Mouse (Mus musculus) E14TG2a.4 (cell line): ENCODE results near the gene Ctnnal1.

Source experiments
- CTCF ChIP-seq: conservative IDR thresholded peaks from 2 replicates; pipeline ENCODE4 v1.5.1; 2014; ENCODE audit warnings: low read length
- NANOG ChIP-seq: IDR thresholded peaks from 2 replicates; pipeline ENCODE4 v1.6.1; 2014; ENCODE audit warnings: borderline replicate concordance, low read length, mixed read lengths
- POU5F1 ChIP-seq: IDR thresholded peaks from 2 replicates; pipeline ENCODE4 v1.6.1; 2014; ENCODE audit warnings: low read length, borderline replicate concordance

DNA sequence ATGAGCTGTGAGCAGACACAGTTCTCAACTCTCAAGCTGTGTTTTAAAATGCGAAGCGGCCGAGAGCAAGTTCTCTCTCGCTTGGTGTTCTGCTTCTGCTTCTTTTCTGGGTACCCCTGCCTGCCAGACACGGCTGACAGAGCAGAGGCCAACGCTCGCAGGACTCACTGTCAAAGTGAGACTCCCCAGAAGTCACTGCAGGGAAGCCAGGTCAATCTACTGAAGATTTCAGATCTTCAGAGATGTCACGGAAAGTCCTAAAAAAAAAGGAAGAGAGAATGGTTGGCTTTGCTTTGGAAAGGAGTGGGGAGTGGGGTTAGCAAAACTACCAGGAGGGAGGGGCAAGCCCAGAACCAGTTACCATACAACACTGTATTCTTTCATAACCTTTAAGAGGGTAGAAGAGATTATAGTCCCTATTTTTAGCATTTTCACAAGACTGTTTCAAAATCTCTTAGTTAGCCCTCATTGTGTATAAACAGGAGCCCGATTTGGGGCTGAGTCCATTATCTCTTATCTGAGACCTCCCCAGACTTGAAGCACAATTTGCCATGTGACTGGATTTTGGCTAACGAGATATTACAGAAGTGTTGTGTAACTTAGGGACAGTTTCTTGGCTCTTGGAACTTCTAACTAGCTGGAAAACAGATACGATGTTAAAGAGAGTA, 15.2 kb upstream of the Ctnnal1 start:
- no peak for TF ChIP-seq CTCF
- TF ChIP-seq POU5F1: no peak
- no peak for TF ChIP-seq NANOG
